Mouse (Mus musculus) stomach, postnatal 0 days (tissue): ENCODE results near the gene Zfp605. TPM values are rescaled to one million over a fixed set of nuclear protein-coding genes. Genes with fewer than 3 reads are reported as not detected.
A peak's percentile ranks its signal among the peaks of the same experiment; 100 is the strongest.
"Not testable (repeated sequence)": the region's sequence is repeated elsewhere in the genome, so short reads cannot be mapped to it uniquely, and the experiment has no call there.

ENCODE experiments used
- ATAC-seq: fragments of 200-750 bp; cut with Nextera tagmentation; 2 replicates; pipeline ENCODE4 v1.8.0; 2017; ENCODE audit not compliant: low FRiP score, low TSS enrichment
- DNase-seq: peaks from one replicate; pipeline ENCODE4 v3.0.0-alpha.2; 2016; ENCODE audit warnings: low spot score
- H3K27ac ChIP-seq: fragments of 300-500 bp; sonication (generic); replicated peaks from 2 replicates; pipeline ENCODE4 v1.5.1; 2014; ENCODE audit warnings: mild to moderate bottlenecking, control low read depth
- H3K27me3 ChIP-seq: fragments of 300-500 bp; sonication (generic); 2 replicates; pipeline ENCODE4 v1.6.1; 2014; ENCODE audit warnings: low read length; ENCODE audit not compliant: control insufficient read depth, insufficient read depth
- H3K36me3 ChIP-seq: fragments of 300-500 bp; sonication (generic); 2 replicates; pipeline ENCODE4 v1.6.1; 2014; ENCODE audit warnings: low read length, mixed read lengths; ENCODE audit not compliant: control insufficient read depth, insufficient read depth
- H3K4me1 ChIP-seq: fragments of 300-500 bp; sonication (generic); replicated peaks from 2 replicates; pipeline ENCODE4 v1.6.1; 2014; ENCODE audit warnings: antibody characterized with exemption; ENCODE audit not compliant: control insufficient read depth, insufficient read depth
- H3K4me2 ChIP-seq: fragments of 300-500 bp; sonication (generic); replicated peaks from 2 replicates; pipeline ENCODE4 v1.6.1; 2014; ENCODE audit warnings: low read depth, mild to moderate bottlenecking, control low read depth, moderate library complexity
- H3K4me3 ChIP-seq: fragments of 300-500 bp; sonication (generic); 2 replicates; pipeline ENCODE4 v1.5.1; 2014; ENCODE audit warnings: low read depth, low read length, control low read depth
- H3K9ac ChIP-seq: fragments of 300-500 bp; sonication (generic); 2 replicates; pipeline ENCODE4 v1.6.1; 2014; ENCODE audit warnings: mild to moderate bottlenecking, low read length, control low read depth, mixed read lengths
- H3K9me3 ChIP-seq: fragments of 300-500 bp; sonication (generic); 2 replicates; pipeline ENCODE4 v1.6.1; 2016; ENCODE audit warnings: low read length; ENCODE audit not compliant: control insufficient read depth
- CTCF ChIP-seq: IDR thresholded peaks from 2 replicates; pipeline ENCODE4 v1.5.1; 2016; ENCODE audit warnings: antibody characterized with exemption, low read depth, mild to moderate bottlenecking, moderate library complexity
- EP300 ChIP-seq: optimal IDR thresholded peaks from 2 replicates; pipeline ENCODE3; 2016; ENCODE audit warnings: antibody characterized with exemption
- WGBS: fragments of 180-500 bp; shearing (Covaris S2); extraction: QIAGEN DNeasy Blood & Tissue Kit; methylation state at CpG from one replicate; pipeline ENCODE4 v1.1.7; 2014; 5-methylcytosine and 5-hydroxymethylcytosine counted together
- polyA plus RNA-seq: library from polyadenylated mRNA; unstranded; fragments of >200 nt; fragmentation: Nextera tagmentation; extraction: Ambion mirVana; gene quantifications from 2 replicates; pipeline ENCODE4 v1.2.1, GENCODE M21; 2015

Gene Zfp605
- polyA plus RNA-seq, result 1.6 and 2.0 TPM in 2 replicates

DNA sequence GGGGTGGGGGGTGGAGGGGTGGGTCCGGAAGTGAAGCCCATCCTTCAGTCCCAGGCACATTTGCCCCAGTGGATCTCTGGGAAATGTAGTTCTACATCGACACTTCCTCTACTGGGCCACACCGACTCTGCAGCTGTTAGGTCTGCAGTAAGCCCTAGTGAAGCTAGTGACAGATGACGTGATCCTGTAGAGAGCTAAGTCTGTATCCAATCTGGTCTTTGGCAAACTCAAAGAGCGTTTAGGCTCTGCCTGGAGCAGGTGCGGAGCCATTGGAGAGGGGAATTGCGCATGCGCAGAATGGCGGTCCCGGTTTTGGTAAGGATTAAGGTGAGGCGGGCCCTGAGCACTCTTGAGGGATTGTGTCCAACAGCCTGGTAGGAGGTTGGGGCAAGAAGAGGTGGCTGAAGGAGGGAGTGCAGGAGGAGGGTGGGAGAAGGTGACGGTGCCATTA is at the start of gene Zfp605:
Gene Zfp605, plus strand, starts transcription at position 102 of the 451 bp plus-strand sequence.
- peak; percentile 83 for DNase-seq
- 1% methylated on average over 12 of the region's 12 CpGs for WGBS

DNA sequence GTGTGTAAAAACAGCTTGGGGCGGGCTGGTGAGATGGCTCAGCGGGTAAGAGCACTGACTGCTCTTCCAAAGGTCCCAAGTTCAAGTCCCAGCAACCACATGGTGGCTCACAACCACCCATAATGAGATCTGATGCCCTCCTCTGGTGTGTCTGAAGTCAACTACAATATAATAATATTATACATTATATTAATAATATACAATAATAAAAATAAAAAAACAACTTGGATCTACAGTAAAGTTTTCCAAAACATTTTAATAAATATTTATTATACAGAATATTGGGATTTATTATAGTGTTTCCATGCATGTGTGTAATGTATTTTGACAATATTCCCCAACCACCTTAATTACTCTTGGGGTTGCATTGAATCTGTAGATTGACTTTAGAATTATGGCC is 37.5 kb upstream of the Zfp605 start, which contains the start of gene Gm17655:
Gene Gm17655, minus strand, starts transcription at position 101 of the 400 bp plus-strand sequence.
- WGBS, result 94% methylated on average over 2 of the region's 2 CpGs
- DNase-seq, H3K36me3 ChIP-seq, H3K4me1 ChIP-seq, H3K27me3 ChIP-seq, H3K4me3 ChIP-seq, H3K9me3 ChIP-seq, ATAC-seq, H3K27ac ChIP-seq, H3K4me2 ChIP-seq, H3K9ac ChIP-seq: not testable (repeated sequence)

More for the DNA sequence above, at the start of gene Zfp605:
- TF ChIP-seq CTCF (no peak), EP300 (no peak)
- ATAC-seq, result peak; percentile 13
- Histone ChIP-seq H3K4me3 (peak within 1 kb of the TSS; percentile 59), H3K9ac (peak within 1 kb of the TSS; percentile 57), H3K4me2 (peak within 1 kb of the TSS; percentile 79), H3K4me1 (no peaks in the 10 kb centered on the region), H3K36me3 (peaks cover 9% of the 10 kb centered on the region), H3K27me3 (no peaks in the 10 kb centered on the region), H3K9me3 (0 out of 2 replicates have a peak, but pooled peaks cover 2% of the 10 kb centered on the region), H3K27ac (peak within 1 kb of the TSS; percentile 71)

DNA sequence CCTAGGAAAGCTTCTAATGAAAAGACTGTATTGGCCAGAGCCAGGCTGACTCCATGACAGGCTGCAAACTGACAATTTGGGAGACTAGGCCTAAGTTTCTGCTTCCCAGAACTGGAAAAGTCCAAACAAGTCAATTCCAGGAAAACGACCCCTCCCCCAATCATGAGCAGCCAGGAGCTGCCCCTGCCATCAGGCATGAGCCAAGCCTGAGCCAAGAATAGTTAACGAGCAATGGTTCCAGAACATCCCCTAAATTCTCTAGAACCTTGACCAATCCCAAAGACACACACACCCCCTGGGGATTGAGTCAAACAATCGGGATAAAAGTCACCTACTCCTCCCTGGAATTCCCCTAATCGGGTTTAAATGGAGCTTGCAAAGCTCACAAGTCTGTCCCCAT is 26.9 kb upstream of the Zfp605 start:
- ATAC-seq (no peak), DNase-seq (no peak)
- Histone ChIP-seq H3K4me2 (no peak overlapping the region), H3K36me3 (no peaks in the 10 kb centered on the region), H3K9ac (no peak overlapping the region), H3K27me3 (no peaks in the 10 kb centered on the region), H3K9me3 (peaks cover 8% of the 10 kb centered on the region; the same call in 1 of the 2 replicates), H3K4me3 (no peak overlapping the region), H3K27ac (no peak overlapping the region), H3K4me1 (no peaks in the 10 kb centered on the region)
- WGBS, result 78% methylated on average over 4 of the region's 4 CpGs
- TF ChIP-seq EP300 (no peak), CTCF (no peak)

DNA sequence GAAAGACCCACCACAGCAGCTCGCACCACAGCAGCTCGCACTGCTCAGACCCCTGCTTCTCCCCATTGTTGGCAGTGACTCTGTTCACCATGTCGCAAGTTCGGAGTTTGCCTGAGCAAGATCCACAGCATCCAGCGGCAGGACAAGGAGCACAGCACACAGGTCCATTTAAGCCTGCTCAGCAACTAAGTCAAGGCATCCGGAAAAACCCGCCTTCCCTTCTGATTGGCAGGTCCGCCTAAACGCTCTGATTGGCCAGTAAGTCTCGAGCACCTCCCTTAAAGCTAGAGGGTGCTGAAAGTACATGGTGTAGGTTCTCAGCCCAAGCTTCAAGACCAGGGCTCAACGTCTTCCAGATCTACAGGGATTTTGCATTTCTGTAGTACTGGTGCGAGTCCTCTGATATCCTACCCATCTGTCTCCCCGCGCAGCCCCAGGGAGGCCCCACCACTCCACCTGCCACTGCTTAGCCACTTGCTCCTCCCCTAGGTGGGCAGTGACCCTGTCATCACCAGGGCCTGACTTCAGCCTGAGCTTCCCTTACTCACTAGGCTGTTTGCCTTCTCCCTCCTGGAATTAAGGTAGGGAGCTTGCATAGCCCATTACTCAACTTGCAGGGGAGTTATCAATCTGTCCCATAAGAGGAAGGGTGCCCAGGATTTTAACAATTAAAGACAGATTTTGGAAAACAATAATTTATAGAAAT is 23.6 kb upstream of the Zfp605 start:
- Histone ChIP-seq H3K9ac (no peak overlapping the region), H3K36me3 (no peaks in the 10 kb centered on the region), H3K4me3 (no peak overlapping the region), H3K4me2 (no peak overlapping the region), H3K9me3 (no peaks in the 10 kb centered on the region), H3K27ac (no peak overlapping the region), H3K27me3 (no peaks in the 10 kb centered on the region), H3K4me1 (no peaks in the 10 kb centered on the region)
- TF ChIP-seq EP300, result no peak
- no peak for TF ChIP-seq CTCF
- DNase-seq (no peak), ATAC-seq (no peak)
- 34% methylated on average over 14 of the region's 14 CpGs for WGBS

DNA sequence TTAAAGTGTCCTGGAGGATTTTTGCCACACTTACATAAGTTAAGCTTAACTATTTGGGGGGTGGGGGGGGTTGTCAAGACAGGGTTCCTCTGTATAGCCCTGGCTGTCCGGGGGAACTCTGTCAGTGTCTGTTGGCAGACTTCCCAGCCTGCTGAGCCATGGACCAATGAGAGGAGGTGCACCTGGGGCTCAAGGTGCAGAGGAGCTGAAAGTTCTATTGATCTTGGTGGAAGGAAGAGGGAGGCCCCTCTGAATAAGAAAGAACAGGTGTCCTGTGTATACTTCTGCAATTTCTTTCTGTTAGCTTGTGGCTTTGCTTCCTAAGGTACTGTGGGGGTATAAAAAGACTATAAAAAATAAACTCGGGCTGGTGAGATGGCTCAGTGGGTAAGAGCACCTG is 18.3 kb upstream of the Zfp605 start:
- Histone ChIP-seq H3K9ac (no peak overlapping the region), H3K4me2 (no peak overlapping the region), H3K36me3 (no peaks in the 10 kb centered on the region), H3K27ac (no peak overlapping the region), H3K9me3 (no peaks in the 10 kb centered on the region), H3K4me1 (no peaks in the 10 kb centered on the region), H3K4me3 (no peak overlapping the region), H3K27me3 (no peaks in the 10 kb centered on the region)
- 59% methylated on average over 2 of the region's 2 CpGs for WGBS
- TF ChIP-seq CTCF, result no peak
- no peak for TF ChIP-seq EP300
- ATAC-seq, result no peak
- DNase-seq, result no peak
